Mouse (Mus musculus) liver, embryonic 11.5 days (tissue): ENCODE results near the gene Siglecg. TPM values are rescaled to one million over a fixed set of nuclear protein-coding genes. Genes with fewer than 3 reads are reported as not detected.

Experiments used
- ATAC-seq: fragments of 200-750 bp; cut with Nextera tagmentation; replicated peaks from 2 replicates; pipeline ENCODE4 v1.8.0; 2017; ENCODE audit warnings: moderate number of reproducible peaks, mild to moderate bottlenecking, moderate TSS enrichment, moderate library complexity; ENCODE audit not compliant: low FRiP score
- DNase-seq: peaks from one replicate; pipeline ENCODE4 v3.0.0-alpha.2; 2017; ENCODE audit warnings: low spot score
- H3K27ac ChIP-seq: fragments of 300-500 bp; sonication (generic); 2 replicates; pipeline ENCODE4 v1.5.1; 2014; ENCODE audit warnings: mild to moderate bottlenecking, low read depth, low read length, control low read depth
- H3K27me3 ChIP-seq: fragments of 300-500 bp; sonication (generic); replicated peaks from 2 replicates; pipeline ENCODE4 v1.6.1; 2014; ENCODE audit warnings: low read length, mixed read lengths; ENCODE audit not compliant: control insufficient read depth, insufficient read depth
- H3K36me3 ChIP-seq: fragments of 300-500 bp; sonication (generic); 2 replicates; pipeline ENCODE4 v1.6.1; 2014; ENCODE audit warnings: mild to moderate bottlenecking, low read length, moderate library complexity, mixed read lengths; ENCODE audit not compliant: control insufficient read depth, insufficient read depth
- H3K4me1 ChIP-seq: fragments of 300-500 bp; sonication (generic); replicated peaks from 2 replicates; pipeline ENCODE4 v1.6.1; 2014; ENCODE audit warnings: low read length, mixed read lengths; ENCODE audit not compliant: control insufficient read depth, insufficient read depth
- H3K4me2 ChIP-seq: fragments of 300-500 bp; sonication (generic); 2 replicates; pipeline ENCODE4 v1.6.1; 2014; ENCODE audit warnings: mild to moderate bottlenecking, control low read depth, moderate library complexity
- H3K4me3 ChIP-seq: fragments of 300-500 bp; sonication (generic); 2 replicates; pipeline ENCODE4 v1.5.1; 2014; ENCODE audit warnings: low read depth, low read length, control low read depth
- H3K9ac ChIP-seq: fragments of 300-500 bp; sonication (generic); 2 replicates; pipeline ENCODE4 v1.6.1; 2014; ENCODE audit warnings: low read depth, low read length, control low read depth
- H3K9me3 ChIP-seq: fragments of 300-500 bp; sonication (generic); 2 replicates; pipeline ENCODE4 v1.6.1; 2016; ENCODE audit warnings: low read length, inconsistent platforms, mixed read lengths; ENCODE audit not compliant: control insufficient read depth
- WGBS: fragments of 180-500 bp; shearing (Covaris S2); extraction: QIAGEN DNeasy Blood & Tissue Kit; methylation state at CpG from one replicate; pipeline ENCODE4 v1.1.7; 2014; 5-methylcytosine and 5-hydroxymethylcytosine counted together
- polyA plus RNA-seq: library from polyadenylated mRNA; unstranded; fragments of >200 nt; fragmentation: Nextera tagmentation; extraction: Ambion mirVana; gene quantifications from 2 replicates; pipeline ENCODE4 v1.2.1, GENCODE M21; 2014

The Siglecg gene
- polyA plus RNA-seq, 1 experiment from 2014 or later, result 0.34 TPM

DNA sequence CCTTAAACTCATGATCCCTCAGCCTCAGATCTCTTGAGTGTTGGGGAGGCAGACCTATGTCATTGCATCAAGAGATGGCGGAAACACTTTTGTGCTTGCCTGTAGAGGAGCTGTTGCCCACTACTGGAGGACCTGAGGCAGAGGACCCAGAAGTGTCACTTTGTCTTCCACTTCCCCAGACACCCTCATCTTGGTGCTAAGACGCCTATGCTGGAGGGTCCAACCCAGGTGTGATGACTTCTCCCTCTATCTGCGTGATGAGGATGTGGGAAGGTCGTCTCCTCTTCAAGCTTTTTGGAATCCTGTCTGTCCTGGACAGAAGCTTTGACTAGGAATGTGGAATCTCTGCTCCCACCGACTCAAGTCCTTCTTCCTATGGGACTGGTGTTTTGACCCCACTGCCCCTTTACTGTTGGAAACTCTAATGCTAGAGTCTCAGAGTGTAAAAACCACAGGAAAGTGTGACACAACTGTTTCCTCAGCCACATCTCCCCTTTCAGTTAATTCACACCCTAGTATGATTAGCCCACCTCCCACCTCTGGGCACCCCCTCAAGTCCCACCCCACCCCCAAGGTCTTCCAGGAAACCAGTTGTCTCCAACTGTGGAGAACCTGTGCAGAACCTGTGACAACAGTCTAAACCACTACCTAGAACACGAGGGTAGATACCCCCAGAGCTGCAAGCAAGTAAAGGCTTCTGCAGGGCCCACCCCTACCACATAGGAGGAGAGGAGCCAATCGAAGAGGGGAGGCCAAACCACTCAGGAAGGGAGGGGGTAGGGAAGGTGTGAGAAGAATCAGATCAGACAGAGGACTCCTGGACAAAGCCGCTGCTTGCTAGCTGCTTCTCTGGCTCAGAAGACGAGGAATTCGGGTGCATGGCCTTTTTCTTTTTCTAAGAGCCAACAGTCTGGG is 28.6 kb downstream of the Siglecg start, which contains the start of gene Nkg7:
Nkg7 (plus strand) TSS at position 733 of the 915 bp plus-strand sequence.
- H3K27ac ChIP-seq, result no peak within 1 kb of the TSS
- H3K4me1 ChIP-seq, result no peaks in the 10 kb centered on the region
- no peak within 1 kb of the TSS for H3K9ac ChIP-seq
- H3K27me3 ChIP-seq, result no peaks in the 10 kb centered on the region
- no peak within 1 kb of the TSS for H3K4me2 ChIP-seq
- no peak for DNase-seq
- no peaks in the 10 kb centered on the region for H3K9me3 ChIP-seq
- H3K4me3 ChIP-seq, result no peak within 1 kb of the TSS
- no peak for ATAC-seq
- H3K36me3 ChIP-seq, result no peaks in the 10 kb centered on the region
- WGBS, result 59% methylated on average over 10 of the region's 10 CpGs

DNA sequence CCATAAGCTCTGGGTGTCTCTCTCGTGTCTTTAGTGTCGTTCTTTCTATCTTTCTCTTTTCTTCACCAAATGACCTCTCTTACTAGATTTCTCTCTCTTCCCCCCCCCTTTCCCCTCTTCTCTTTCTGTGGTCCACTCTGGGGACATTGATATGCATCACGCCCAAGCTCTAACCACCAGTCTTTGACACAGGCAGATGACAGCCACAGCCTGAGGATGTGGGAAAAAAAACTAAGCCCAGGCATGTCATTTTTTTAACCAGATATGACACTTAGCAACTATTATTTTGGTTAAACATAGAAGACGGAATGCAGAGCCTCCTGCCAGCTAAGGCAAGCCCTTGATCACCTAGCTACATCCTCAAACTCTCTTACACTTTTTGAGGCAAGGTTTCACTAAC is 30.6 kb downstream of the Siglecg start:
- Histone ChIP-seq H3K9ac (no peak overlapping the region), H3K27ac (no peak overlapping the region), H3K4me1 (peaks cover 7% of the 10 kb centered on the region), H3K27me3 (no peaks in the 10 kb centered on the region), H3K4me3 (no peak overlapping the region), H3K9me3 (no peaks in the 10 kb centered on the region), H3K36me3 (no peaks in the 10 kb centered on the region), H3K4me2 (no peak overlapping the region)
- no peak for DNase-seq
- ATAC-seq, result no peak
- 57% methylated on average over 4 of the region's 4 CpGs for WGBS

DNA sequence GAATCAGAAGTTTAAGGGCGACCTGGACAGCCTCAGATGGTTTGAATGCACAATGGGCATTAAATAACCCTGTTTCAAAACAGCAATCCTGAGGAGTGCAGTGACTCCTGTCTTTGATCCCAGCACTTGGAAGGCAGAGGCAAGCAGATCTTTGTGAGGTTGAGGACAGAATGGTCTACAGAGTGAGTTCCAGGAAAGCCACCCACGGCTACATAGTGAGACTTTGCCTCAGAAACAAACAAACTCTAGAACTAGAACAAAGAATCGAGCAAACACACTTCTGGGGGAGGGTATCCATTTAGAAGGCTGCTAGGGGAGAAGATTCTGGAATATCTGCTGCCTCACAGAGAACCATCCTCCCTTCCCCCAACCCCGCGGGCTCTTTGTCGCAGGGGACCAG is 32.5 kb downstream of the Siglecg start, which contains the start of gene Cldnd2:
Cldnd2 (plus strand) TSS at position 301 of the 400 bp plus-strand sequence.
- H3K27ac ChIP-seq, result no peak within 1 kb of the TSS
- H3K9me3 ChIP-seq, result no peaks in the 10 kb centered on the region
- H3K27me3 ChIP-seq, result no peaks in the 10 kb centered on the region
- no peak within 1 kb of the TSS for H3K4me2 ChIP-seq
- no peak within 1 kb of the TSS for H3K9ac ChIP-seq
- H3K4me3 ChIP-seq, result no peak within 1 kb of the TSS
- no peak for DNase-seq
- no peak for ATAC-seq
- no peaks in the 10 kb centered on the region for H3K36me3 ChIP-seq
- H3K4me1 ChIP-seq, result peaks cover 17% of the 10 kb centered on the region
- WGBS, result 82% methylated on average over 6 of the region's 6 CpGs

DNA sequence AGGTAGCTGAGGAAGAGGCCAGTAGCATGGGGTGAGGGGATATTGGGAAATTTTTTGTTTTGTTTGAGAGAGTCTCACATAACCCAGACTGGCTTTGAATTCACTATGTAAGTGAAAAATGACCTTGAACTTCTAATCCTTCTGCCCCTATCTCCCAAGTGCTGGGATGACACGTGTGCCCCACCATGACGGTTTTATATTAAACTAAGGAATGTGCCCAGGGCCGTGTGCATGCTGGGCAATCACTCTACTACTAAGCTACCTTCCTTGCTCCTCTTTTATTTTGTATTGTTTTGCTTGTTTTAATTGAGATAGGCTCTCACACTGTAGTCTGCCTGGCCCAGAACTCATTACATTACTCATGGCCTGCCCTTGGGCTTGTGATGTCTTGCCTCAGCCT is 33.1 kb downstream of the Siglecg start:
- no peaks in the 10 kb centered on the region for H3K36me3 ChIP-seq
- H3K27me3 ChIP-seq, result no peaks in the 10 kb centered on the region
- no peak for ATAC-seq
- H3K9ac ChIP-seq, result no peak overlapping the region
- peaks cover 23% of the 10 kb centered on the region for H3K4me1 ChIP-seq
- H3K4me2 ChIP-seq, result no peak overlapping the region
- DNase-seq, result no peak
- 75% methylated on average over 3 of the region's 3 CpGs for WGBS
- no peak overlapping the region for H3K27ac ChIP-seq
- H3K4me3 ChIP-seq, result no peak overlapping the region
- H3K9me3 ChIP-seq, result no peaks in the 10 kb centered on the region

DNA sequence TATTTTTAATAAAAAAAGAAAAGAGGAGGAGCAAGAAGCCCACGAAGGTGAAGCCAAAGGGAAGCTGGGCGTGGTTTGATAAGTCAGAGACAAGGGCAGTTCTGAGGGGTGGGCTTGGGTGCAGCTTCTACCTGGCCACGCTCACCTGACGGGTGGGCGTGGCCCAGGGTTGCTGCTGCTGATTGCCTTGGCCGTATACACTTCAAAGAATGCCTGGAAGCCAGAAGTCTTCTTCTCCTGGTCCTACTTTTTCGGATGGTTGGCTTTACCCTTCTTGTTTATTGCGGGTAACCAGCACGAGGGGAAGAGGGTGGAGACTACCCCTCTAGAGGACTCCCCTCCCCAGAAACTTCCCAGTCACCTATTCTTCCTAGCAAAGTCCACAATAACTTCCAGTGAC is 34.7 kb downstream of the Siglecg start:
- Histone ChIP-seq H3K27ac (peak overlapping the region; percentile 92), H3K36me3 (no peaks in the 10 kb centered on the region), H3K4me2 (peak overlapping the region; percentile 98), H3K9me3 (no peaks in the 10 kb centered on the region), H3K4me1 (peaks cover 30% of the 10 kb centered on the region), H3K9ac (peak overlapping the region; percentile 75), H3K4me3 (peak overlapping the region; percentile 68), H3K27me3 (no peaks in the 10 kb centered on the region)
- DNase-seq (no peak), ATAC-seq (no peak)
- 10% methylated on average over 9 of the region's 9 CpGs for WGBS

DNA sequence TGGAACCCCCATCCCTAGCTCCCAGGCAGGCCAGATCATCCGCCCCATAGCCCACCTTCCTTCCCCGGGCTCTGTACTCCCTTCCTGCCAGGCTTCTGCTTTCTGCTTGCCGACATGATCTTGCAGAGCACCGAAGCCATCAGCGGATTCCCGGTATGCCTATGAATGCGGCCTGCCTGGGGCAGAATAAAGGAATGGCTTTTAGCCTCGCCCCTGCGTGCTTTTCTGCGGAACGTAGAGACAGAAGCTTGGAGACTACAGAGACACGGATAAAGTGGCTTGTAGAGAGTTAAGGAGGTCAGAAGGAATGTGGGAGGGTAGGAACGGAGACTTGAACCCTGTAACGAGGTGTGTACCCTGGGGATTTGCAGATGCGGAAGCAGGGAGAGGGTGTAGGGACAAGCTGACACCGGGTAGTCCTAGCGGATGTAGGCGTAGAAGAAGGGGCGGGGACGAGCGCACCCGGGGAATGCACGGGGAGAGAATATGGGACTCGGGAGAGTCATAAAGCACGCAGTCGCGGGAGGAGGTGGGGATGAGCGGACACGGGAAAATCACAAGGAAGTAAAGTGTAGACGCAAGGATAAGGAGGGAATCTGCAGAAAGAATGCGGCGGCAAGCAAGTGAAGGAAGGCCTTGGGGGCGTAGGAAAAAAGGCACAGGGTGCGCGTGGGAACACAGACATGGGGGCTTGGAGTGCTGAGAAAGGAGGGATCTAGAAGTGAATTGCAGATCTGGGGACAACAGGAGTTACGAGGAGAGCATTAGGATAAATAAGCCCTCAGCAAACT is 35.3 kb downstream of the Siglecg start:
- under 1% methylated on average over 36 of the region's 36 CpGs for WGBS
- peak; percentile 87 for ATAC-seq
- H3K4me1 ChIP-seq, result peaks cover 30% of the 10 kb centered on the region

DNA sequence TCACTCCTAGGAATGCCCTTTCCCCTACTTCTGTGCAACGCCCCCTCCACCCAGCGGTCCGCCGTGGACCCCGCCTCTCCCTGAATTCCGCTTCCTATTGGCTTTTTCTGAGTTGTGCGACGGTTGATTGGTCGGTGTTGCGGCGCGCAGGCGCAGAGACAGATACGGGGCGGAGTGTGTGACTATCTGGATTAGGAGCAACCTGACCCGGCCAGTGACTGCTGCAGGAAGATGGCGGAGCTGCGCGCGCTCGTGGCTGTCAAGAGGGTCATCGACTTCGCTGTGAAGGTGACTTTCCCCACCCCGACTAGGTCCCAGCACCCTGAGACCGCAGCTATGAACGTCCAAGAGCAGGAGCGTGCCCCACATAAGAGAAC is 35.9 kb downstream of the Siglecg start, which contains the start of the genes Etfb and Gm45233:
Etfb (plus strand) TSS at position 167 of the 377 bp plus-strand sequence.
Gm45233 (plus strand) TSS at position 212 of the 377 bp plus-strand sequence.
- DNase-seq (peak; percentile 91), ATAC-seq (peak; percentile 96)
- H3K27ac ChIP-seq, result peak within 1 kb of the TSS; percentile 92
- H3K4me3 ChIP-seq, result peak within 1 kb of the TSS; percentile 68
- WGBS, result under 1% methylated on average over 27 of the region's 27 CpGs
- peak within 1 kb of the TSS; percentile 75 for H3K9ac ChIP-seq
- H3K4me2 ChIP-seq, result peak within 1 kb of the TSS; percentile 98
- no peaks in the 10 kb centered on the region for H3K9me3 ChIP-seq
- no peaks in the 10 kb centered on the region for H3K27me3 ChIP-seq
- no peaks in the 10 kb centered on the region for H3K36me3 ChIP-seq
- peaks cover 32% of the 10 kb centered on the region for H3K4me1 ChIP-seq

More for the DNA sequence above, 35.3 kb downstream of the Siglecg start:
- no peaks in the 10 kb centered on the region for H3K27me3 ChIP-seq
- DNase-seq, result peak; percentile 82
- H3K27ac ChIP-seq, result peak overlapping the region; percentile 92
- peak overlapping the region; percentile 75 for H3K9ac ChIP-seq
- H3K4me2 ChIP-seq, result peak overlapping the region; percentile 98
- H3K9me3 ChIP-seq, result no peaks in the 10 kb centered on the region
- no peaks in the 10 kb centered on the region for H3K36me3 ChIP-seq
- peak overlapping the region; percentile 68 for H3K4me3 ChIP-seq

DNA sequence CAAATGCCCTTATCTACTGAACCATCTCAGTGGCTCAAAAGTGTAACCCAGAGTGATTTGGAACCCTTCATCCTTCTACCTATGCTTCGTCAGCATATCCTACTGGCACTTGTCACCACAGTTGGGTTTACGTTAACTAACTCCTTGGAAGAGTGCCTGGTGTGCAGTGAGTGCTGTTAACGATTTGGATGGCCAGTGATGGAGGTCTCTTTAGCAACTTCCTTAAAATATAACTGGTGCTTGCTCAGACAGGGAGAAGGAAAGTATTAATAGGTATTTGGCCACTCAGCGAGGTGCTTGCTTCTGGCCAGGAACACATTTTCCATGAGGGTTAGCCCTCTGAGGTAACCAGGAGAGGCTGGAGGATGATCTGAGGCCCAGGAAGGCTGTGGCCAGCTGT is 39.8 kb downstream of the Siglecg start:
- DNase-seq (no peak), ATAC-seq (no peak)
- Histone ChIP-seq H3K27me3 (no peaks in the 10 kb centered on the region), H3K4me3 (no peak overlapping the region), H3K36me3 (no peaks in the 10 kb centered on the region; the same call in 1 of the 2 replicates), H3K9ac (no peak overlapping the region), H3K4me2 (no peak overlapping the region), H3K27ac (no peak overlapping the region), H3K9me3 (no peaks in the 10 kb centered on the region), H3K4me1 (peaks cover 31% of the 10 kb centered on the region)
- WGBS, result 76% methylated on average over 4 of the region's 4 CpGs
